Mouse (Mus musculus) lung, postnatal 0 days (tissue): ENCODE measurements around the gene Fblim1.

Experiments used
- CTCF ChIP-seq: IDR thresholded peaks from 2 replicates; pipeline ENCODE4 v1.5.1; 2016; ENCODE audit warnings: antibody characterized with exemption, mild to moderate bottlenecking
- EP300 ChIP-seq: IDR thresholded peaks from 2 replicates; pipeline ENCODE4 v1.6.1; 2016; ENCODE audit warnings: antibody characterized with exemption, mild to moderate bottlenecking, control low read depth

DNA sequence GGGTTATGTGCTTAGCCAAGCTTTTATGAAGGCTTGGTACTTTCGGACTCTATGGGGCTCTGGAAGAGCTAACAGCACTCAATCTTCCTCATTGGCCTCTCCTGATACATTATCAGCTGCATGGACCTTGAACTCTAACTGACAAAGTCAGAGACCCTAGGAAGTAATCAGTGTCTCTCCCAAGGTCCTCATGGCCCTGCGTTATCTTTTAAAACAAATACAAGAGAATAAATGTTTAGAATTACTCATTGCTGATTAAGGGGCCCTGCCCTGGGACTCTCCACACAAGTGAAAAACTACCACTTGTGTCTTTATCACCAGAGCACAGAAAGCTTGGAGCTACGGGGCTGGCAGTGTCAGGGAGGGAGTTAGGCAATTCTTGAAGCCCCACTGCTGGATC is 27.1 kb downstream of the Fblim1 start:
- TF ChIP-seq CTCF (no peak), EP300 (peak; percentile 54; the same call in 1 of the 2 replicates)
